Mouse (Mus musculus) kidney, adult 2 months (tissue): ENCODE measurements around the gene Glipr2. TPM values are rescaled to one million over a fixed set of nuclear protein-coding genes. Genes with fewer than 3 reads are reported as not detected.

ENCODE experiments used
- DNase-seq: peaks from one replicate; pipeline ENCODE4 v3.0.0; 2021
- H3K27ac ChIP-seq: fragments of 200-500 bp; 2 replicates; pipeline ENCODE4 v1.5.1; 2012; ENCODE audit warnings: low read depth, low read length, control low read depth, inconsistent platforms; ENCODE audit not compliant: insufficient read depth
- H3K27me3 ChIP-seq: fragments of 200-500 bp; replicated peaks from 2 replicates; pipeline ENCODE4 v1.6.1; 2012; ENCODE audit warnings: mild to moderate bottlenecking, moderate library complexity, low read length, inconsistent platforms; ENCODE audit not compliant: control insufficient read depth, insufficient read depth
- H3K36me3 ChIP-seq: fragments of 200-500 bp; 2 replicates; pipeline ENCODE4 v1.6.1; 2012; ENCODE audit warnings: mild to moderate bottlenecking, moderate library complexity, low read length, inconsistent platforms; ENCODE audit not compliant: control insufficient read depth, insufficient read depth
- H3K4me1 ChIP-seq: fragments of 200-500 bp; 2 replicates; pipeline ENCODE4 v1.6.1; 2011; ENCODE audit warnings: low read length; ENCODE audit not compliant: control insufficient read depth, insufficient read depth
- H3K4me3 ChIP-seq: fragments of 200-500 bp; 2 replicates; pipeline ENCODE4 v1.5.1; 2011; ENCODE audit warnings: mild to moderate bottlenecking, low read depth, low read length, control low read depth; ENCODE audit not compliant: insufficient read depth
- CTCF ChIP-seq: fragments of 200-500 bp; conservative IDR thresholded peaks from 2 replicates; pipeline ENCODE4 v1.5.1; 2011; ENCODE audit warnings: low read depth, mild to moderate bottlenecking, control low read depth, low read length, moderate library complexity, mixed read lengths; ENCODE audit not compliant: insufficient read depth, insufficient read length
- POLR2A ChIP-seq: fragments of 200-500 bp; IDR thresholded peaks from one replicate; pipeline ENCODE4 v1.6.1; 2011; ENCODE audit warnings: low read depth, low read length, control low read depth
- WGBS: fragments of 180-500 bp; shearing (Covaris S2); methylation state at CpG from one replicate; pipeline ENCODE4 v1.1.7; 2018; 5-methylcytosine and 5-hydroxymethylcytosine counted together
- polyA plus RNA-seq: library from polyadenylated mRNA; depleted of rRNA; stranded (reverse); fragments of >200 nt; gene quantifications from 2 replicates; pipeline ENCODE4 v1.2.3, GENCODE M21; 2012

Gene Glipr2
- polyA plus RNA-seq, 1 experiment, result 4.7 TPM

DNA sequence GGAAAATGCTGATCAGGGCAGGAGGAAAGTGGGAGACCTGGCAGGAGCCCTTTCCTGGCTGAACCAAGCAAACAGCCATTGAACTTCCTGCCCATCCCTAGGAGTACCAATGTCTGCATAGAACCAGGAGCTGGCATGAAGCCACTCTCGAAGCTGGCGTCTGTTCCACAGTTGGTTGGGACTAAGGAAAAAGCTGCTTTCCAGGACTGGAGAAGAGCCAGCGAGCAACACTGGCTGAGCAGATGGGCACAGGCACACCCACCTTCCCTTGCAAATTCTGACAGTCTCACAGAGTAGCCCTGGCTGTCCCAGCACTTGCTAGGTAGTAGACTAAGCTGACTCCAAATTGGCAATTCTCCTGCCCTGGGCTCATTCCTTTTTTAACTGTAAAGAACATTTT lies 22.5 kb downstream of the Glipr2 start:
- Histone ChIP-seq H3K27me3 (no peaks in the 10 kb centered on the region), H3K36me3 (no peaks in the 10 kb centered on the region), H3K27ac (no peak overlapping the region), H3K4me3 (no peak overlapping the region), H3K4me1 (no peaks in the 10 kb centered on the region)
- WGBS, result 49% methylated on average over 3 of the region's 3 CpGs
- TF ChIP-seq CTCF, result no peak
- TF ChIP-seq POLR2A, result no peak
- peak; percentile 53 for DNase-seq

DNA sequence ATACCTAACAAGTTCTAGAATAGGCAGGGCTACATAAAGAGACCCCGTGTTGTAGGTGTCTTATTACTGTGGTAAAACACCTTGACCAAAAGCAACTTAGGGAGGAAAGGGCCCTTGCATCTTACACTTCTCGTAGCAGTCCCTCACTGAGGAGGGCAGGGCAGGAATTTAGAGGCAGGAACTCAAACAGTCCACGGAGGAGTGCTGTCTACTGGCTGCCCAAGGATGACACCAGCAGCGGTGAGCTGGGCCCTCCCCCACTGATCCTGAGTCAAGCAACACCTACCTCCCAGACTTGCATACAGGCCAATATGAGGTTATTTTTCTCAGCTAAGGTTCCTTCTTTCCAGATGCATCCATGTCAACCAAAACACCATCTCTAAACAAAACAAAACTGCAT lies 23.0 kb downstream of the Glipr2 start:
- no peak for TF ChIP-seq CTCF
- TF ChIP-seq POLR2A, result no peak
- DNase-seq, result no peak
- H3K27me3 ChIP-seq, result no peaks in the 10 kb centered on the region
- H3K27ac ChIP-seq, result no peak overlapping the region
- no peaks in the 10 kb centered on the region for H3K36me3 ChIP-seq
- WGBS, result 78% methylated on average over 4 of the region's 4 CpGs
- H3K4me3 ChIP-seq, result no peak overlapping the region
- H3K4me1 ChIP-seq, result no peaks in the 10 kb centered on the region

DNA sequence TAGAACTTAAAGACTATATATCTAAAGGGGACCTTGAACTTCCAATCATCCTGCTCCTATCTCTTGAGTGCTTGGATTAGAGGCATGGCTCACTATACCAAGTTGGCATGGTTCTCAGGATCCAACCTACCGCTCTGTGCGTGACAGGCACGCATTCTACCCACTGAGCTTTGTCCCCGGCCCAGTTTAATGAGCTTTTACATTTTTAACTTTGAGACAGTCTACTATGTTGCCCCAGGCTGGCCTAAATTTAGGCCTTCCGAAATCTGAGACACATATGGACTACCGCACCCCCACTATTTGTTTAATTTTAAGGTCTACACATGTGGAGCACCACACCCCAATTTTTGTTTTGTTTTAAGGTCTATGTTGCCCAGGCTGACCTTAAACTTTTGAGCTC lies 23.6 kb downstream of the Glipr2 start:
- Histone ChIP-seq H3K4me1 (no peaks in the 10 kb centered on the region), H3K4me3 (no peak overlapping the region), H3K36me3 (no peaks in the 10 kb centered on the region), H3K27ac (no peak overlapping the region), H3K27me3 (no peaks in the 10 kb centered on the region)
- TF ChIP-seq POLR2A, result no peak
- no peak for TF ChIP-seq CTCF
- no peak for DNase-seq
- 91% methylated on average over 6 of the region's 6 CpGs for WGBS

DNA sequence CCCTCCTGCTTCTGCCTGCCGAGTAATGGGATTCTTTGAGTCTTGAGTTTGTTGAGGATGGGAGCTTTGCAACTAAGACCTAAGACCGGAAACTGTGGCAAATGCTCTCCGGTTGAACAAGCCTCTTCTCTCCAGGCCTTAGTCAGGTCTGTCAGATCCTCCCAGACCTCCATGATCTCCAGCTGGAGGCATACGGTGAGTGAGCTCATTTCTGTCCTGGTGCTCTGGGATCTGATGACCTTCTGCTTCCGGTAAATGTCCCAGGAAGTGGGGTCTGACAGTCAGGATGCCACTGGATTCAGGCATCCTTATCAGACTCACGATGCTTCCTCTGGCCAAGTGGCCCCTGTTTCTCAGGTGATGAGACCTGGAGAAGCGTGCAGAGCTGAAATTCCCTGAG lies 24.1 kb downstream of the Glipr2 start:
- H3K27me3 ChIP-seq, result no peaks in the 10 kb centered on the region
- no peaks in the 10 kb centered on the region for H3K4me1 ChIP-seq
- no peak for TF ChIP-seq CTCF
- TF ChIP-seq POLR2A, result no peak
- DNase-seq, result no peak
- 76% methylated on average over 7 of the region's 7 CpGs for WGBS
- H3K27ac ChIP-seq, result no peak overlapping the region
- no peak overlapping the region for H3K4me3 ChIP-seq
- H3K36me3 ChIP-seq, result no peaks in the 10 kb centered on the region

DNA sequence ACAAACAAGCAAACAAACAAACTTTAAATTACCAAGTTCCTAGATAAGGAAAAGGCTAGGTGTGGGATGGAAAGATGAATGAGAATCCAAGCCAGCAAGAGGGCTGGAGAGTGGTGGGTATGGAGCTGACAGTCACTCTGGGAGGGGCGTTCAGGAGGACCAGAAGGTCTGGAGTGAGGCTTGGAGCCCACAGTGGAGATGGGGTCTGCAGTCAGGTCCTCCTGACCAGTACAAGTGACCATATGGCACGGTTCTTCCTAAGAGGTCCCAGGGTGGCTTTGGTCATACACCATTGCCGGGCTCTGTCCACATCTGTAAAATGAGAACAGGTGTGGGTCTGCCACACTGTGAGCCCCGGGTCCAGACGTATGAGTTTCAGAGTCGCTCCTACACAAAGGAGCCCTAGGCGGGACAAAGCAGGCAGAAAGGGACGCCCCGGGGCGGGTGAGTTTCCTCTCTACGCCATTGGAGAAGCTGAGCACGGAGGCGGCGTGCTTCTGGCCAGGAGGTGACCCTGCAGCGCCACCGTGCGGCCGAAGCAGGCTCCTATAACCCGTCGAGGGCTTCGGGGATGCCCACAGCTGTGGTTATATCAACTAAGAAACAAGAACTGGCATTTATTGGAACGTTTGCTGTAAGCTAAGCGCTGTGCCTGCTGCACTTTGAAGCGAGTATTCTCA lies 25.0 kb downstream of the Glipr2 start:
- peak; percentile 94 for DNase-seq
- H3K27ac ChIP-seq, result no peak overlapping the region
- TF ChIP-seq POLR2A (no peak), CTCF (peak; percentile 92)
- no peaks in the 10 kb centered on the region for H3K36me3 ChIP-seq
- H3K27me3 ChIP-seq, result no peaks in the 10 kb centered on the region
- WGBS, result 2% methylated on average over 24 of the region's 24 CpGs
- H3K4me1 ChIP-seq, result no peaks in the 10 kb centered on the region
- H3K4me3 ChIP-seq, result peak overlapping the region; percentile 31; the same call in 1 of the 2 replicates

DNA sequence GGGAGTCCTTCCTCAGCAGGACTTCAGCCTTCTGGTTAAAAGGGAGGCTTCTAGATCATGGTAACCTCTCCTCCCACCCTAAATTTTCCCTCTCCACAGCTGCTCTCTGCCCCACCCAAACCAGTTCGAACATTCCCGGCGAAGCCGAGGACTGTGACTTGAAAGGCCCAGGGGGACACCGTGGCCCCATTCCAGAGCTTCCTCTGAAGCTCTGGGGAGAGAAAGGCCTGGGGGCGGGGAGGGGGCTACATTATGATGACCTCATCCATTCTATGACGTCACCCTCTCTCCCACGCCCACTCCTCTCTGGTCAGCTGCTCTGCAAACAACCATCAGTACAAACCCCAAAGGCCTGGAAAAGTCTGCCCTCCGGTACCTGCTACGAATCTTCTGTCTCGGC lies 26.0 kb downstream of the Glipr2 start, which contains the start of gene Ccin:
Gene Ccin (plus strand): TSS at position 303 of the 400 bp plus-strand sequence.
- no peaks in the 10 kb centered on the region for H3K27me3 ChIP-seq
- DNase-seq, result no peak
- 81% methylated on average over 11 of the region's 11 CpGs for WGBS
- H3K4me1 ChIP-seq, result no peaks in the 10 kb centered on the region
- H3K4me3 ChIP-seq, result no peak within 1 kb of the TSS
- no peak for TF ChIP-seq POLR2A
- no peak for TF ChIP-seq CTCF
- no peak within 1 kb of the TSS for H3K27ac ChIP-seq
- no peaks in the 10 kb centered on the region for H3K36me3 ChIP-seq

DNA sequence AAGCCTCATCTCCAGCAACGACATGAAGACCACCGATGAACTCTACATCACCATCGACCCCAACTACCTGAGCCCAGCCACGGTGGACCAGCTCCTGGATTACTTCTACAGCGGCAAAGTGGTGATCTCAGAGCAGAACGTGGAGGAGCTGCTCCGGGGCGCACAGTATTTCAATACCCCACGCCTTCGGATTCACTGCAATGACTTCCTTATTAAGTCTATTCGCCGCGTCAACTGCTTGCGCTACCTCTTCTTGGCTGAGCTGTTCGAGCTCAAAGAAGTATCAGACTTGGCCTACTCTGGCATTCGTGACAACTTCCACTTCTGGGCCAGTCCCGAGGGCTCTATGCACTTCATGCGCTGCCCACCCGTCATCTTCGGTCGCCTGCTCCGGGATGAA lies 26.6 kb downstream of the Glipr2 start:
- TF ChIP-seq CTCF, result no peak
- TF ChIP-seq POLR2A, result no peak
- no peak for DNase-seq
- Histone ChIP-seq H3K36me3 (no peaks in the 10 kb centered on the region), H3K27me3 (no peaks in the 10 kb centered on the region), H3K4me3 (no peak overlapping the region), H3K27ac (no peak overlapping the region), H3K4me1 (no peaks in the 10 kb centered on the region)
- WGBS, result 94% methylated on average over 22 of the region's 22 CpGs
